Mouse (Mus musculus) frontal cortex, postnatal 14 days (tissue): ENCODE measurements around the gene Vps29.

ENCODE experiments used
- DNase-seq, 2 experiments: peaks; one replicate each; pipeline ENCODE4 v3.0.0; 2022; ENCODE audit warnings: low spot score in 2 of 2

Gene Vps29

DNA sequence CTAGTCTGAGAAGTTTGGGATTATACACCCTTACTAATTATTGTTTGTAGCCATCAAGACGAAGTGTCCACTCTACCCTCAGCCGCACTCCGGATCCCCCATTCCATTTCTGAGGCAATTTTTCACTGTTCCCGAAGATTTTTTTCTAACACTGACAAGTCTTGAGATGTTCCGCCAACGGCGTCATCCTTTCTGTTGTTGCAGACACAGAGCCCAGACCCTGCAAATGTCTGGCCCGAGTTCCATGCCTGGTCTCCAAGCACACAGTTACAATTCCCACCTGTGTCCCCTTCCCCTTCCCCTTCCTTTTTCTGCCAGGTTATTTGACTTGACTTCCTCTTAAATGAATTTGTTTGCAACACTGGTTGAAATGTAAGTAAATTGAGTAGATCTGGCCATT is 45.7 kb downstream of the Vps29 start:
- no peak for DNase-seq

DNA sequence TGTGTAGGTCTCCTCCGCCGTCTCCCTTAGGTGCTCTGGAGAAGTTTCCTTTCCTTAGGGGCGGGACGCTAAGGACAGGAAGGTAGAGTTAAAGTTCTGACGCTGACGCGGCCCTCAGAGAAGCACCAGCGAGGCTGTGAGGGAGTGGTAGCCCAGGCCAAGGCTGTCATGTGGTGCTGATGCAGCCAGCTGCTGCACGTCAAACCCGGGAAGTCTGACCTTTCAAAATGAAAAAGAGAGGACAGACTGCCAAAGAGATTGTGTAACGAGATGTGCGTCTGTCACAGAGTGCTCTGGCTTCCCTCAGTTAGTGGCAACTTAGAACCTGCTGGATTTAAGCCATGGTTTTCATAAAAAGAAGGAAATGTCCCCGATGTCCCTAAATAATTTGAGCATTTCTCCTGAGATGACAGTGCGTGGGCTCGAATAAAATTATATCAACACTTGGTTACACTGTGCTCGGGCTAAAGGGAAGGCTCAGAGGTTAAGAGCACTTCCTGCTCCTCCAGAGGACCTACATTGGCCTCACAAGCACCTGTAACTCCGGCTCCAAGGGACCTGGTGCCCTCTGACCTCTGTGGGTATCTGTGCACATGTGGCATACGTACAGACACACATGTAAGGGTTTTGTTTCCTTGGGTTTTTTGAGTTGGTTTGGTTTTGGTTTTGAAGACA is 46.6 kb downstream of the Vps29 start:
- DNase-seq = no peak

- DNase-seq = peak in 1 of 2 experiments; percentile 67
These were observed 47.1 kb downstream of the Vps29 start for GRCm38 (mm10) chr5:122401303-122401640.

- DNase-seq = no peak
These were observed 48.0 kb downstream of the Vps29 start for GRCm38 (mm10) chr5:122402160-122402559.

- DNase-seq = peak in 1 of 2 experiments; percentile 49
These were observed 48.6 kb downstream of the Vps29 start for GRCm38 (mm10) chr5:122402772-122403171.

DNA sequence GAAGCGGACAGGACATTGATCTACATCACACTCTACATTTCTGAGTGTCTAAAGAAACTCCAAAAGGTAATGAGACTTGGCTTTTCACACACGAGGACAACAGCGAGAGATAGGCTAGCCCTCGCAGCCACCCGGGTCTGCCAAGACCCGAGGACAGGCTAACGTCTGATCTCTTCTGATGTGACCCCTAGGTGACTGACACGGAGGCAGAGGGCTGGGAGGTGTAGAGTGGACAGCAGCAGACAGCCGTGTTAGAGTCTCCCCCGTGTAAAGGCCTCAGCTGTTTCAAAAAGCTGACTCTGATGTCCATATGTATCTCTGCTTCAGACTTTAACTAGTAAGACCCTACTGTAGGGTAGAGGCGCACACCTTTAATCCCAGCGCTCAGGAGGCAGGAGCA is 49.2 kb downstream of the Vps29 start:
- DNase-seq = no peak

- no peak for DNase-seq
These were observed 51.4 kb downstream of the Vps29 start for GRCm38 (mm10) chr5:122405537-122405936.

GRCm38 (mm10) chr5:122409692-122410645 is 55.8 kb downstream of the Vps29 start:
- DNase-seq = no peak

DNA sequence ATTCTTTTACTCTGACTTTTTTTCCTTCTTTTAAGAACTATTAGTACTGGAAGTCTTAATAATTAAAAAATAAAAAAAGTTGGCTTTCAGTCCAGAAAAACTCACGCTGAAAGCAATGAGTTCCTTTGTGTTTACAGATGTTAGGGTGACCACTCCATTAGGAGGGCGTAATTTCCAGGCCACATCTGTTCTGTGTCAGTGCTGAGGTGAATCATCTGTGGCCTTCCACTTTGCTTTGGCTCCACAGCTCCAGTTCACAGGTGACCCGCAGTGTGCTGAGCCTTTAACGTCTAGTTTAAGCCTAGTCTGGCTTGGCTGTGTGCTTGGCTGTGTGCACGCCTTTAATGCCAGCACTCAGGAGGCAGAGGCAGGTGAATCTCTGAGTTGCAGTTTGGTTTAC is 57.7 kb downstream of the Vps29 start:
- DNase-seq = no peak

DNA sequence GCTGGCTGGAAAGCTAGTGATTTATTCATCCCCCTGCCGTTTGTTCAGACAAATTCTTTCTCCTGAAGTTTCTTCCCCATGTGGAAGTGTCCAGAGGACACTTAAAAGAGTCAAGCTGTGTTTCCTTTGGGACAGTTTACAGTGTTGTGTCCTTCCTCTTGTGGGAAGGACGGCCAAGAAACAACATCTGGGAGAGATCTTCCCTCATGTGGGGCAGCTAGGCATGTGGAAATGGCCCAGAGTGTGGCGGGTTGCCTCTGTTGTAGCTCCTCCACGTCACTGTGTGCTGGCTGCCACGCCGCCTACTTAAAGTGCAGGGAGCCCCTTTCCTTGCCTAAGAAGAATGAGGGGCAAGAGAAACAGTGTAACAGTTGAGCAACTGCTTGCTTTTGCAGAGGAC is 58.7 kb downstream of the Vps29 start:
- DNase-seq = no peak

DNA sequence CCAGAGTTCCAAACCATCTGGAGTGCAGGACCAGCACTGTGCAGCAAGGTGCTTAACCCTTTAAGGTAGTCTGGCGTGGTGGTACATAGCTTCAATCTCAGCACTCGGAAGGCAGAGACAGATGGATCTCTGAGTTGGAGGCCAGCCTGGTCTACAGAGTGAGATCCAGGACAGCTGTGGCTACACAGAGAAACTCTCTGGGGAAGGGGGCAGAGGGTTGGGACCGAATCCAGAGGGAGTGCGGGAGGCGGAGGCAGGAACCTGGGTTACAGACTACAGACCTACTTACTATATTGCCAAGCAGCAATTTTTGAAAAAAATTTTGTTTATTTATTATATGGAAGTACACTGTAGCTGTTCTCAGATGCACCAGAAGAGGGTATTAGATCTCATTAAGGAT is 60.2 kb downstream of the Vps29 start:
- DNase-seq = no peak
